Mouse (Mus musculus) stomach, embryonic 16.5 days (tissue): ENCODE measurements around the gene Surf2. TPM values are rescaled to one million over a fixed set of nuclear protein-coding genes. Genes with fewer than 3 reads are reported as not detected.
A peak's percentile ranks its signal among the peaks of the same experiment; 100 is the strongest.

Source experiments
- ATAC-seq: fragments of 200-750 bp; cut with Nextera tagmentation; 2 replicates; pipeline ENCODE4 v1.8.0; 2017; ENCODE audit warnings: moderate number of reproducible peaks, moderate TSS enrichment; ENCODE audit not compliant: insufficient read depth, low FRiP score
- H3K27ac ChIP-seq: fragments of 300-500 bp; sonication (generic); 2 replicates; pipeline ENCODE4 v1.5.1; 2014; ENCODE audit warnings: low read length
- H3K27me3 ChIP-seq: fragments of 300-500 bp; sonication (generic); 2 replicates; pipeline ENCODE4 v1.6.1; 2014; ENCODE audit warnings: low read length, control low read depth, mixed read lengths; ENCODE audit not compliant: control insufficient read depth, insufficient read depth
- H3K36me3 ChIP-seq: fragments of 300-500 bp; sonication (generic); 2 replicates; pipeline ENCODE4 v1.6.1; 2014; ENCODE audit warnings: low read length; ENCODE audit not compliant: control insufficient read depth, insufficient read depth
- H3K4me1 ChIP-seq: fragments of 300-500 bp; sonication (generic); 2 replicates; pipeline ENCODE4 v1.6.1; 2014; ENCODE audit warnings: low read length, control low read depth, mixed read lengths; ENCODE audit not compliant: control insufficient read depth, insufficient read depth
- H3K4me2 ChIP-seq: fragments of 300-500 bp; sonication (generic); 2 replicates; pipeline ENCODE4 v1.6.1; 2014; ENCODE audit warnings: low read depth, low read length, mixed read lengths
- H3K4me3 ChIP-seq: fragments of 300-500 bp; sonication (generic); replicated peaks from 2 replicates; pipeline ENCODE4 v1.5.1; 2014; ENCODE audit warnings: mild to moderate bottlenecking, low read length
- H3K9ac ChIP-seq: fragments of 300-500 bp; sonication (generic); 2 replicates; pipeline ENCODE4 v1.6.1; 2014; ENCODE audit warnings: low read length
- H3K9me3 ChIP-seq: fragments of 300-500 bp; sonication (generic); replicated peaks from 2 replicates; pipeline ENCODE4 v1.6.1; 2016; ENCODE audit warnings: low read length, control low read depth; ENCODE audit not compliant: control insufficient read depth
- WGBS: fragments of 180-500 bp; shearing (Covaris S2); extraction: QIAGEN DNeasy Blood & Tissue Kit; methylation state at CpG from one replicate; pipeline ENCODE4 v1.1.7; 2014; 5-methylcytosine and 5-hydroxymethylcytosine counted together
- polyA plus RNA-seq: library from polyadenylated mRNA; unstranded; fragments of >200 nt; fragmentation: Nextera tagmentation; extraction: Ambion mirVana; gene quantifications from 2 replicates; pipeline ENCODE4 v1.2.1, GENCODE M21; 2015

The Surf2 gene
- polyA plus RNA-seq, 1 experiment from 2014 or later: 39.9 TPM

DNA sequence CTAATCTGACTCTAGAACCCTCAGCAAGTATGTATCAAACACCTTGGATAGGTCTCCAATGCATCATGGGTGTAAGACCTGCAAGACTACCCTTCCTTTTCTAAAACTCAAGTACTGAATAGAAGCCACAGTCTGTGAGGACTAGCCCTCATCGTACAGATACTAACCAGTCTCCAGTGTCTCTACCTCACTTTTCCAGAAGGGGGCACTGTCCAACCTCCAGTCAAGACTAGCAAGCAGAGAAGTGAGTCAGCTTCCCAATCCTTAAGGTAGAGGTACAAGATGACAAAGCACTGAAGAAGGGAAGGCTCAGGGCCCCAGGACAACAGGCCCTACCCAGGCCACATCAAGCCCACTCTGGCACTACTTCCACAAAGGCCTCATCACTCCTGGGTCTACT, 14.2 kb downstream of the Surf2 start:
- no peak overlapping the region for H3K27ac ChIP-seq
- no peak overlapping the region for H3K4me3 ChIP-seq
- no peaks in the 10 kb centered on the region for H3K9me3 ChIP-seq
- no peak for ATAC-seq
- WGBS: 55% methylated on average over 1 of the region's 1 CpGs
- H3K4me2 ChIP-seq: 0 out of 2 replicates have a peak overlapping the region, but pooled peaks have one; percentile 86
- no peaks in the 10 kb centered on the region for H3K27me3 ChIP-seq
- H3K9ac ChIP-seq: no peak overlapping the region
- peaks cover 33% of the 10 kb centered on the region for H3K4me1 ChIP-seq
- H3K36me3 ChIP-seq: peaks cover 19% of the 10 kb centered on the region

DNA sequence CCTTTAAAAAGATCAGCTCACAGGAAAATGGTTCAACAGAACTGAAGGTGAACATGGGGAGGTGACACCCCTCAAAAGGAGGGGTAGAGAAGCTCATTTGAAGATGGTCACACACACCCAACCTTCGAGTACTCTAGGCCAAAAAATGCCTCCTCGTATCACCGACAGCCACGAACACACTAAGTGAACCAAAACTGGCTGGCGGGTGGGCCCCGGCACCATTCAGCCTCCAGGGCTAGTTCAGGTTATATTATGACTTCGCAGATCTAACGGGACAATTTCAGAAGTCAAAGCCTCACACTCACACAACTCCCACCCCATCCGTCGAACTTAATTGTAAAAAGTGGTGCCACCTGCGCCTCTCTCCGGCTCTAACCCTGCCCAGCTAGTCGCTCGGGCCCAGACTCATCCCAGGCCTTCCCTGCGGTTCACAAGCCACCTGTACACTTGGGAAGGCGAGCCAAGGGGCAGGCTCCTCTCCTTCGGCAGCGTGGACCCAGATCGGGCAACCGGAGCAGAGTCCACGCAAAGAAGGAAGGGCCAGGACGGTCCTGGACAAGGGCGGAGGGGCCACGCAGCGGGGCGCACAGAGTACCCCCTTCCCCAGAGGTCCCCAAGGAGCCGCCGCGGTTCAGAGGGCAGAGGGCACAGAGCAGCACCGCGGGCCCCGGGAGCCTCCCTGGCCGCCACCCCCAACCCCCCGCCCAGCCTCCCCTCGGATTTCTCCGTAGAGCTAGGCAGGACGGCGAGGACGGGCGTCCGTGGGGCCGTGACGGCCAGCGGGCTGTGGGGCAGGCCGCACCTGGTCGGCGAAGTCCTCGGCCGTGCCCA, 16.5 kb downstream of the Surf2 start:
- H3K9ac ChIP-seq: peak overlapping the region; percentile 100
- peak overlapping the region; percentile 99 for H3K4me3 ChIP-seq
- H3K4me2 ChIP-seq: peak overlapping the region; percentile 86
- peaks cover 33% of the 10 kb centered on the region for H3K4me1 ChIP-seq
- ATAC-seq: no peak; the same call in 1 of the 2 replicates
- H3K9me3 ChIP-seq: no peaks in the 10 kb centered on the region
- H3K27me3 ChIP-seq: no peaks in the 10 kb centered on the region
- H3K36me3 ChIP-seq: peaks cover 18% of the 10 kb centered on the region; the same call in 1 of the 2 replicates
- peak overlapping the region; percentile 95 for H3K27ac ChIP-seq
- WGBS: under 1% methylated on average over 49 of the region's 49 CpGs

DNA sequence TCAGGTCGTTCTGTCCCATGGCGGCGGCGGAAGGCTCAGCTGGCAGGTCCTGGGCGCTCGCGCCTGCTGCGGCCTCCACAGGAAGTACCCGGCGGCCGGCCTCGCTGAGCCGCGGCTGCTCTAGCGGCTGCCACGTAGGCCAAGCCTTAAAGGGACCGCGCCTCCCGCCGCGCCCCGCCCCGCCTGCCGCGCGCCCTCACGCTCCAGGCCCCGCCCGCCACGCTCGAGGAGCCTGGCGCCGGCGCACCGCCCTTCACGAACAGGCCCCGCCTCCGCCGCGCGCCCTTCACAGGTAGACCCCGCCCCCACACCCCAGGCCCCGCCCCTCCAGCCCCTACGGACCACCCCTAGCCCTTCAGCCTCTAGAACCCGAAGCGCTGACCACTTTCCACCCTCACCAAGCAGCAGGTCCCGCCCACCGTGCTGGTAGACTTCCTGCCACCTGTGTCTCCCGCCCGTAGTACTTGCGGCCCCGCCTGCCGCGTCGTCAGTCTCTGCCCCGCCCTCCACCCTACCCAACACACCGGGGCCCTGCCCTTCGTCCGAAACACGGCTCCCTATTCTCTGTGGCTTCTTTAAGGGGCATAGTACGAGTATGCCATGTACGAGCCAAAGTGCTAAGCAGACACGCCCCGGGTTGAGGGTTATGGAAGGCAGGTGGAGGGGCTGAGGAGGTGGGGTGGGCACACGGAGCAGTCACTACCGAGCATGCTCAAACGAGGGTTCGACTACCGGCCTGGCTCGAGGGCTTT, 17.3 kb downstream of the Surf2 start, which contains the start of the genes Surf4 and Stkld1:
Surf4 (minus strand) TSS at position 625 of the 752 bp plus-strand sequence.
Stkld1 (plus strand) TSS at position 744 of the 752 bp plus-strand sequence.
- peaks cover 33% of the 10 kb centered on the region for H3K4me1 ChIP-seq
- H3K4me2 ChIP-seq: peak within 1 kb of the TSS; percentile 86
- H3K4me3 ChIP-seq: peak within 1 kb of the TSS; percentile 99
- peak within 1 kb of the TSS; percentile 95 for H3K27ac ChIP-seq
- peaks cover 18% of the 10 kb centered on the region; the same call in 1 of the 2 replicates for H3K36me3 ChIP-seq
- H3K27me3 ChIP-seq: no peaks in the 10 kb centered on the region
- WGBS: under 1% methylated on average over 58 of the region's 70 CpGs
- H3K9me3 ChIP-seq: no peaks in the 10 kb centered on the region
- H3K9ac ChIP-seq: peak within 1 kb of the TSS; percentile 100
- ATAC-seq: peak; percentile 95

DNA sequence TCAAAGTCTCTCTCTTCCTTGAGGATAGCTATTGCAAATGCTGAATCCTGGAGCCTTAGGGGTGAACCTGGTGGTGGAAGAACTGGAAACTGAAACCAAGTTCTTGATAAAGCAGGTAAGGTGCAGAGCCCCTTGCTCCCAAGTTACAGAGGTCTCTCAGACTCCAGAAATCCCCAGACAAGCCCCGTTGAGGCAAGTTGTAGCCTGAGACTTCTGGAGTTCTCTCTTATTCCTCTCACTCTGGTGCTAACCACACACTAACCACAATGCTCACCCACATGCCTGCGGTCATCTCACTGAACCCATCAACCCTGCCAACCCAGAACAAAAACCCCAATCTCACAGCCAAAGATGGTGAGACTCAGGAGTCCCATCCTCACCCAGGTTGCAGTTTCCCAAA, 19.1 kb downstream of the Surf2 start:
- H3K4me1 ChIP-seq: peaks cover 24% of the 10 kb centered on the region
- H3K27ac ChIP-seq: no peak overlapping the region
- no peak overlapping the region for H3K4me2 ChIP-seq
- H3K36me3 ChIP-seq: peaks cover 16% of the 10 kb centered on the region; the same call in 1 of the 2 replicates
- H3K9me3 ChIP-seq: no peaks in the 10 kb centered on the region
- no peak for ATAC-seq
- no peaks in the 10 kb centered on the region for H3K27me3 ChIP-seq
- WGBS: 89% methylated on average over 2 of the region's 2 CpGs
- no peak overlapping the region for H3K4me3 ChIP-seq
- no peak overlapping the region for H3K9ac ChIP-seq

DNA sequence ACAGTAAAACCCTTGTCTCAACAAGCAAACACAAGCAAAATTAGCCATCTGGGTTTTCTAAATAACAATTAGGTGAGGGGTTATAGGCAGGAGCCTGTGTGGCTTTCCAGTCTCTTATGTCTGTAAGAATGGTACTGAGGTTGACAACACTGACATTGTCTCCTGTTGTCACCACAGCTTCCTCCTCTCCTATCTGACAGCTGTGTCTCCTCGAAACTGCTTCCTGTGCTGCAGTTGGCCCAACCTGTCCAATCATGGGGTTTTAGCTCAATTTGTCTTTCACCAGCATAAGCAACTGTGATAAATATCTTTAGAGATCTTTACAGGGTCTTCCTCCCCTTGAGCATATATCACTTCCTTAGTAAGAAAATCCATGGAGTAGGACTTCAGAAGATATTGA, 20.3 kb downstream of the Surf2 start:
- H3K4me1 ChIP-seq: peaks cover 13% of the 10 kb centered on the region
- H3K27me3 ChIP-seq: no peaks in the 10 kb centered on the region
- WGBS: 64% methylated on average over 1 of the region's 1 CpGs
- H3K9ac ChIP-seq: no peak overlapping the region
- H3K9me3 ChIP-seq: no peaks in the 10 kb centered on the region
- no peak overlapping the region for H3K4me3 ChIP-seq
- ATAC-seq: no peak
- peaks cover 4% of the 10 kb centered on the region; the same call in 1 of the 2 replicates for H3K36me3 ChIP-seq
- H3K27ac ChIP-seq: no peak overlapping the region
- H3K4me2 ChIP-seq: no peak overlapping the region

DNA sequence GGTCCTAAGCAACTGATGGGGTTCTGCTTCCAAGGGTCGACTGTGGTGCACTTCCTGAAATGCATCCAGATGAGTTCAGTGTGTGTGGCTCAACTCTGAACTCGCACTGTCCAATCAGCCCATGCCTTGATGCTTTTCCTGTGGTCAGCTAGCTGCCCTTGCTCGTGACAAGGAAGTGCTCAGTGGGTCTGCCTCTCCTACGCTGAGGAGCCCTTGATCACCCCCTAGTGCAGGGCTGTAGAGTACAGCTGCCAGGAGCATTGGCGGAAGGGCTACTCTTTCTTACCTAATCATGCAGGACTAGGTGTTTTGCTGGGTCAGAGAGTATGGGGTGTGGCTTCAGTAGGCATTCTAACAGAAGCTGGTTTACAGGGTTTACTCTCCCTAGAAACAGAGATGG, 25.4 kb downstream of the Surf2 start:
- 39% methylated on average over 5 of the region's 5 CpGs for WGBS
- no peak overlapping the region for H3K27ac ChIP-seq
- peak; percentile 27; the same call in 1 of the 2 replicates for ATAC-seq

DNA sequence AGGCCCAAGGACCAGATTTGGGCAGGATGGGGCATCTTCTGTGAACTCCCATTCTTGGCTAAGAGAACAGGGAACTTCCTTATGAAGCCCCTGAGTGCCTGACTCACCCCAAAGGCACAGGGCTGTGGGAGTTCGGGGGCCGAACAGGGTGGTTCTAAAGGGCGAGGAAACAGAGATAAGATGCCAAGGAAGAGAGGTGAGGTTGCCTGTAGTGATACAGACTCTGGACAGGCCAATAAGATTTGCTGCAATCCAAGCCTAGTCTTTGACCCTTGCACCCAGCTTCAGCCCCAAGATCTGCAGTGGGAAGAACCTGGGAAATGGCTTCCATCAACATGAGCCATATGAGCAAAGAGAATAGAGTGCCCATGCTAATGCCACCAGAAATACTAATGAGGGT, 27.1 kb downstream of the Surf2 start:
- Histone ChIP-seq H3K36me3 (no peaks in the 10 kb centered on the region), H3K27ac (no peak overlapping the region), H3K4me3 (no peak overlapping the region), H3K4me1 (no peaks in the 10 kb centered on the region), H3K27me3 (no peaks in the 10 kb centered on the region), H3K4me2 (no peak overlapping the region), H3K9me3 (no peaks in the 10 kb centered on the region), H3K9ac (no peak overlapping the region)
- ATAC-seq: no peak
- WGBS: 68% methylated on average over 3 of the region's 3 CpGs

More for the DNA sequence above, 25.4 kb downstream of the Surf2 start:
- Histone ChIP-seq H3K4me3 (no peak overlapping the region), H3K36me3 (no peaks in the 10 kb centered on the region), H3K4me2 (no peak overlapping the region), H3K27me3 (no peaks in the 10 kb centered on the region), H3K4me1 (no peaks in the 10 kb centered on the region), H3K9me3 (no peaks in the 10 kb centered on the region), H3K9ac (no peak overlapping the region)

DNA sequence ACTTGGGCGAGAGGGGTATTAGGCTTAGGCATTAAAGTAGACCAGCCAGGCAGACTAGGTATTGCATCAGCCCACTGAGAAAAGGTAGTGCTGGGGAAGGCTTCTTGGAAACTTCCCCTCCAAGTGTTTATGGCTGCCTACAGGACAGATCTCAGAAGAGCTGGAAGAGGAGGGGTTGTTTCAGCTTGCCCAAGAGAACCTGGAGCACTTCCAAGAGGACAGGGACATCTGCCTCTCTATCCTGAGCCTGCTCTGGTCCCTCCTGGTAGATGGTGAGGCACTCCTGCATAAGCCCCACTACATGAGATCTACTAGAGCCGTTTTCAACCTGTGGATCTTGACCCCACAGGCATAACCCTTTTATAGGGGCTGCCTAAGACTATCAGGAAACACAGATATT, 34.2 kb downstream of the Surf2 start:
- no peaks in the 10 kb centered on the region for H3K4me1 ChIP-seq
- no peak overlapping the region for H3K4me3 ChIP-seq
- no peak for ATAC-seq
- no peak overlapping the region for H3K9ac ChIP-seq
- peaks cover 3% of the 10 kb centered on the region; the same call in 1 of the 2 replicates for H3K36me3 ChIP-seq
- 77% methylated on average over 2 of the region's 2 CpGs for WGBS
- no peak overlapping the region for H3K27ac ChIP-seq
- H3K4me2 ChIP-seq: no peak overlapping the region
- no peaks in the 10 kb centered on the region for H3K27me3 ChIP-seq
- H3K9me3 ChIP-seq: no peaks in the 10 kb centered on the region
